Mouse (Mus musculus) liver, embryonic 11.5 days (tissue): ENCODE results near the gene 3110082I17Rik. TPM values are rescaled to one million over a fixed set of nuclear protein-coding genes. Genes with fewer than 3 reads are reported as not detected.
A peak's percentile ranks its signal among the peaks of the same experiment; 100 is the strongest.

Experiments
- ATAC-seq: fragments of 200-750 bp; cut with Nextera tagmentation; replicated peaks from 2 replicates; pipeline ENCODE4 v1.8.0; 2017; ENCODE audit warnings: moderate number of reproducible peaks, mild to moderate bottlenecking, moderate TSS enrichment, moderate library complexity; ENCODE audit not compliant: low FRiP score
- DNase-seq: peaks from one replicate; pipeline ENCODE4 v3.0.0-alpha.2; 2017; ENCODE audit warnings: low spot score
- H3K27ac ChIP-seq: fragments of 300-500 bp; sonication (generic); 2 replicates; pipeline ENCODE4 v1.5.1; 2014; ENCODE audit warnings: mild to moderate bottlenecking, low read depth, low read length, control low read depth
- H3K27me3 ChIP-seq: fragments of 300-500 bp; sonication (generic); replicated peaks from 2 replicates; pipeline ENCODE4 v1.6.1; 2014; ENCODE audit warnings: low read length, mixed read lengths; ENCODE audit not compliant: control insufficient read depth, insufficient read depth
- H3K36me3 ChIP-seq: fragments of 300-500 bp; sonication (generic); 2 replicates; pipeline ENCODE4 v1.6.1; 2014; ENCODE audit warnings: mild to moderate bottlenecking, low read length, moderate library complexity, mixed read lengths; ENCODE audit not compliant: control insufficient read depth, insufficient read depth
- H3K4me1 ChIP-seq: fragments of 300-500 bp; sonication (generic); replicated peaks from 2 replicates; pipeline ENCODE4 v1.6.1; 2014; ENCODE audit warnings: low read length, mixed read lengths; ENCODE audit not compliant: control insufficient read depth, insufficient read depth
- H3K4me2 ChIP-seq: fragments of 300-500 bp; sonication (generic); 2 replicates; pipeline ENCODE4 v1.6.1; 2014; ENCODE audit warnings: mild to moderate bottlenecking, control low read depth, moderate library complexity
- H3K4me3 ChIP-seq: fragments of 300-500 bp; sonication (generic); 2 replicates; pipeline ENCODE4 v1.5.1; 2014; ENCODE audit warnings: low read depth, low read length, control low read depth
- H3K9ac ChIP-seq: fragments of 300-500 bp; sonication (generic); 2 replicates; pipeline ENCODE4 v1.6.1; 2014; ENCODE audit warnings: low read depth, low read length, control low read depth
- H3K9me3 ChIP-seq: fragments of 300-500 bp; sonication (generic); 2 replicates; pipeline ENCODE4 v1.6.1; 2016; ENCODE audit warnings: low read length, inconsistent platforms, mixed read lengths; ENCODE audit not compliant: control insufficient read depth
- WGBS: fragments of 180-500 bp; shearing (Covaris S2); extraction: QIAGEN DNeasy Blood & Tissue Kit; methylation state at CpG from one replicate; pipeline ENCODE4 v1.1.7; 2014; 5-methylcytosine and 5-hydroxymethylcytosine counted together
- microRNA counts: library from miRNA; unstranded; fragments of <30 nt; microRNA quantifications from one replicate; lab custom pipeline; 2015
- microRNA-seq: library from miRNA; unstranded; fragments of <30 nt; microRNA quantifications from one replicate; pipeline ENCODE4, GENCODE M21; 2017; ENCODE audit warnings: borderline number of aligned reads
- polyA plus RNA-seq: library from polyadenylated mRNA; unstranded; fragments of >200 nt; fragmentation: Nextera tagmentation; extraction: Ambion mirVana; gene quantifications from 2 replicates; pipeline ENCODE4 v1.2.1, GENCODE M21; 2014

3110082I17Rik gene
- polyA plus RNA-seq, 1 experiment from 2014 or later, result 49.4 TPM

GRCm38 (mm10) chr5:139311822-139312221, 148.5 kb downstream of the 3110082I17Rik start:
- 88% methylated on average over 9 of the region's 9 CpGs for WGBS
- no peak overlapping the region for H3K27ac ChIP-seq
- no peak overlapping the region for H3K9ac ChIP-seq
- no peak overlapping the region for H3K4me2 ChIP-seq
- no peaks in the 10 kb centered on the region; the same call in none of the 2 replicates for H3K4me1 ChIP-seq
- H3K4me3 ChIP-seq, result no peak overlapping the region
- no peaks in the 10 kb centered on the region for H3K9me3 ChIP-seq
- no peaks in the 10 kb centered on the region for H3K27me3 ChIP-seq
- H3K36me3 ChIP-seq, result no peaks in the 10 kb centered on the region
- ATAC-seq (no peak), DNase-seq (no peak)

- DNase-seq, result no peak
- Histone ChIP-seq H3K4me1 (no peaks in the 10 kb centered on the region; the same call in none of the 2 replicates), H3K27me3 (no peaks in the 10 kb centered on the region), H3K9me3 (no peaks in the 10 kb centered on the region), H3K4me2 (no peak overlapping the region), H3K9ac (no peak overlapping the region), H3K27ac (no peak overlapping the region), H3K4me3 (no peak overlapping the region), H3K36me3 (no peaks in the 10 kb centered on the region)
- WGBS, result 92% methylated on average over 4 of the region's 4 CpGs
- no peak for ATAC-seq
Observed at GRCm38 (mm10) chr5:139310477-139310876, 149.8 kb downstream of the 3110082I17Rik start.

GRCm38 (mm10) chr5:139309946-139310345, 150.4 kb downstream of the 3110082I17Rik start:
- ATAC-seq (no peak), DNase-seq (no peak)
- Histone ChIP-seq H3K27ac (no peak overlapping the region), H3K9ac (no peak overlapping the region), H3K4me1 (no peaks in the 10 kb centered on the region; the same call in none of the 2 replicates), H3K4me3 (no peak overlapping the region), H3K9me3 (no peaks in the 10 kb centered on the region), H3K4me2 (no peak overlapping the region), H3K27me3 (no peaks in the 10 kb centered on the region), H3K36me3 (no peaks in the 10 kb centered on the region)
- WGBS, result 68% methylated on average over 3 of the region's 3 CpGs

MicroRNAs within 50 kb of the gene (microRNA counts, 519-probe panel; counts per million panel counts)
- microRNA mmu-miR-339-3p (lab: Ali Mortazavi, UCI), result not detected
- not detected for microRNA mmu-miR-339-5p (lab: Ali Mortazavi, UCI)

Small RNA genes within 50 kb of the gene (microRNA-seq; reads per million reads assigned to microRNA genes)
- gene Mir339, result 927 reads per million, percentile 71 among the genes with 10 or more reads in this experiment

Other genes with a start within 250 kb of the 3110082I17Rik start
- 208 and 209 TPM in 2 replicates for gene Get4, start 208.2 kb downstream of the 3110082I17Rik start, polyA plus RNA-seq
- 7.2 and 8.1 TPM in 2 replicates for gene Adap1, start 134.9 kb downstream of the 3110082I17Rik start, polyA plus RNA-seq
- gene Cox19, start 109.1 kb downstream of the 3110082I17Rik start, polyA plus RNA-seq, result 98.1 and 103 TPM in 2 replicates
- gene Cyp2w1, start 107.9 kb downstream of the 3110082I17Rik start, polyA plus RNA-seq, result not detected in 2 replicates
- 13.4 and 15.1 TPM in 2 replicates for gene Gpr146, start 82.8 kb downstream of the 3110082I17Rik start, polyA plus RNA-seq
- gene C130050O18Rik, start 55.2 kb downstream of the 3110082I17Rik start, polyA plus RNA-seq, result 1.5 and 1.6 TPM in 2 replicates
- gene Gper1, start 37.4 kb downstream of the 3110082I17Rik start, polyA plus RNA-seq, result 0.38 and 0.58 TPM in 2 replicates
- 4.6 and 5.7 TPM in 2 replicates for gene Zfand2a, start 24.0 kb upstream of the 3110082I17Rik start, polyA plus RNA-seq
- not detected in 2 replicates for gene Uncx, start 83.0 kb upstream of the 3110082I17Rik start, polyA plus RNA-seq